In the genomic region with DNA sequence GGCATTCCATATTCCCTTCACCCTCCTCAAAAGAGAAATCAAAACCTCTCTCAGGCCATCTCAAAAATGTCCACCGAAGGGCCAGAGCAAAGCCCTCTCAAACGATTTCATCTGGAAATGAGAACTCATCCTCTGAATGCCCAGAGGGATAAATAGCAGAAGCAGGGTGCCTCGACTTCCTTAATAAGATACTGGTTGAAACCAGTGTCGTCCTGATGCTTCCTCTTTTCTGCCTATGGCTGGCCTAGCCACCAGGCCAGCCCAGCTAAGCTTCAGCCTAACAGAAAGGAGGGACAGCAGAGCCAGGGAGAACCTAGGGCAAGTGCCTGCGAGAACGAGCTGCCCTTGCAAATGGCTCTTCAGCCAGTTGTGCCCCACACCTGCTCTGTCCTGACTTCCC, we compare ENCODE assay signal across 13 mouse cellular contexts. TPM values are rescaled to one million over a fixed set of nuclear protein-coding genes. Genes with fewer than 3 reads are reported as not detected.
DNase-seq lines count a peak whose midpoint lies in the region; ATAC-seq and TF ChIP-seq lines count a peak whose summit lies in the region.
"Had no signal": no experiment of that assay in that cellular context is flagged by ENCODE, and none has a peak within 500 bp of the region (broad histone marks: within the 10 kb centered on the region; RNA-seq: fewer than 3 reads in every experiment).

No protein-coding gene starts in this region.

- H3K9ac ChIP-seq in hindbrain, embryonic 16.5 days (ENCODE audit: low read depth, low read length): no peak overlapping the region
- no peak overlapping the region for H3K9ac ChIP-seq in liver, embryonic 15.5 days
- H3K9ac ChIP-seq: hindbrain, embryonic 14.5 days had no signal

- H3K27ac ChIP-seq in hindbrain, embryonic 10.5 days: peak overlapping the region; percentile 40
- no peak overlapping the region for H3K27ac ChIP-seq in hindbrain, embryonic 16.5 days (ENCODE audit: low read depth, low read length)
- H3K27ac ChIP-seq in liver, embryonic 15.5 days (replicated peaks): peak overlapping the region; percentile 66
- no peak overlapping the region for H3K27ac ChIP-seq in kidney, adult 2 months (ENCODE audit: insufficient read depth, low read depth, low read length)
- H3K27ac ChIP-seq: hindbrain, embryonic 14.5 days had no signal

- no peaks in the 10 kb centered on the region for H3K27me3 ChIP-seq in hindbrain, embryonic 10.5 days (ENCODE audit: insufficient read depth, poor library complexity, severe bottlenecking)
- H3K27me3 ChIP-seq in hindbrain, embryonic 16.5 days (replicated peaks; ENCODE audit: control insufficient read depth, insufficient read depth, low read length): no peaks in the 10 kb centered on the region
- H3K27me3 ChIP-seq in liver, embryonic 15.5 days: no peaks in the 10 kb centered on the region
- no peaks in the 10 kb centered on the region for H3K27me3 ChIP-seq in kidney, adult 2 months (replicated peaks; ENCODE audit: control insufficient read depth, insufficient read depth, low read length)

- DNase-seq in hindbrain, embryonic 10.5 days (ENCODE audit: low spot score): no peak
- peak; percentile 66 to 78 for DNase-seq in spleen, postnatal 36 days (ENCODE audit: low spot score in 2 of 2)
- no peak for DNase-seq in spleen, postnatal 4 days (ENCODE audit: low spot score in 2 of 2)
- no peak for DNase-seq in thymus, postnatal 0 days (ENCODE audit: low spot score)
- no peak for DNase-seq in cerebellum, adult 9-10 months
- DNase-seq in kidney, adult 2 months: no peak
- DNase-seq: cerebellum, adult 11-12 months; kidney, postnatal 4 days; thymus, adult 2 months had no signal

- no peak for TF ChIP-seq POLR2A in kidney, adult 2 months (IDR thresholded peaks at IDR 0.05; ENCODE audit: low read depth, low read length)

- no peak overlapping the region for H3K4me3 ChIP-seq in hindbrain, embryonic 10.5 days
- H3K4me3 ChIP-seq in hindbrain, embryonic 16.5 days (ENCODE audit: low read length): no peak overlapping the region
- H3K4me3 ChIP-seq in liver, embryonic 15.5 days (replicated peaks): no peak overlapping the region
- no peak overlapping the region for H3K4me3 ChIP-seq in kidney, adult 2 months (ENCODE audit: insufficient read depth, low read depth, low read length)

- peaks cover 44% of the 10 kb centered on the region for H3K4me1 ChIP-seq in hindbrain, embryonic 10.5 days (replicated peaks)
- H3K4me1 ChIP-seq in hindbrain, embryonic 16.5 days (ENCODE audit: control insufficient read depth, insufficient read depth, low read depth, low read length): peaks cover 23% of the 10 kb centered on the region
- H3K4me1 ChIP-seq in liver, embryonic 15.5 days (replicated peaks): peaks cover 28% of the 10 kb centered on the region
- H3K4me1 ChIP-seq in kidney, adult 2 months (ENCODE audit: control insufficient read depth, insufficient read depth, low read length): peaks cover 23% of the 10 kb centered on the region; the same call in 1 of the 2 replicates

- H3K36me3 ChIP-seq in hindbrain, embryonic 10.5 days: no peaks in the 10 kb centered on the region
- no peaks in the 10 kb centered on the region for H3K36me3 ChIP-seq in hindbrain, embryonic 16.5 days (ENCODE audit: control insufficient read depth, insufficient read depth, low read length)
- H3K36me3 ChIP-seq in liver, embryonic 15.5 days (replicated peaks): no peaks in the 10 kb centered on the region
- H3K36me3 ChIP-seq in kidney, adult 2 months (ENCODE audit: control insufficient read depth, insufficient read depth, low read length): no peaks in the 10 kb centered on the region

- TF ChIP-seq CTCF in kidney, adult 2 months (conservative IDR thresholded peaks at IDR 0.05; ENCODE audit: insufficient read depth, insufficient read length, low read depth, low read length): no peak

- 70% methylated on average over 6 of the region's 6 CpGs for WGBS in hindbrain, embryonic 10.5 days
- WGBS in hindbrain, embryonic 16.5 days: 71% methylated on average over 6 of the region's 6 CpGs
- WGBS in liver, embryonic 15.5 days (ENCODE audit: insufficient replicate concordance): 17% methylated on average over 6 of the region's 6 CpGs
- WGBS in kidney, adult 2 months: 62% methylated on average over 6 of the region's 6 CpGs

- H3K9me3 ChIP-seq in hindbrain, embryonic 10.5 days: no peaks in the 10 kb centered on the region
- no peaks in the 10 kb centered on the region for H3K9me3 ChIP-seq in hindbrain, embryonic 16.5 days (ENCODE audit: control insufficient read depth, low read length)
- no peaks in the 10 kb centered on the region for H3K9me3 ChIP-seq in liver, embryonic 15.5 days (replicated peaks)

- no peak for ATAC-seq in hindbrain, embryonic 16.5 days
- ATAC-seq in liver, embryonic 15.5 days (ENCODE audit: insufficient read depth): no peak

- H3K4me2 ChIP-seq in hindbrain, embryonic 16.5 days (ENCODE audit: low read length): no peak overlapping the region
- no peak overlapping the region for H3K4me2 ChIP-seq in liver, embryonic 15.5 days
- H3K4me2 ChIP-seq: hindbrain, embryonic 14.5 days had no signal

RNA-seq across cellular contexts. Expression of gene Map3k14, which starts 17.8 kb away (rescaled TPM):
- polyA plus RNA-seq in hindbrain, embryonic 10.5 days (2016; fragmentation: Nextera tagmentation; extraction: Ambion mirVana): 3.9 and 4.2 TPM in 2 replicates
- 4.6 and 4.7 TPM in 2 replicates for polyA plus RNA-seq in hindbrain, embryonic 16.5 days (2015; fragmentation: Nextera tagmentation; extraction: Ambion mirVana)
- 0.47 and 0.77 TPM in 2 replicates for polyA plus RNA-seq in liver, embryonic 15.5 days (2015; fragmentation: Nextera tagmentation; extraction: Ambion mirVana)
- polyA plus RNA-seq in thymus, postnatal 0 days (2015; fragmentation: Nextera tagmentation; extraction: Ambion mirVana): 7.1 and 7.6 TPM in 2 replicates
- 8.0 and 8.6 TPM in 2 replicates for polyA plus RNA-seq in kidney, adult 2 months (2012; rRNA removed)

RNA-seq across cellular contexts. Expression of gene Spata32, which starts 31.3 kb away (rescaled TPM):
- not detected in 2 replicates for polyA plus RNA-seq in hindbrain, embryonic 10.5 days (2016; fragmentation: Nextera tagmentation; extraction: Ambion mirVana)
- 0.99 and 1.3 TPM in 2 replicates for polyA plus RNA-seq in hindbrain, embryonic 16.5 days (2015; fragmentation: Nextera tagmentation; extraction: Ambion mirVana)
- polyA plus RNA-seq in liver, embryonic 15.5 days (2015; fragmentation: Nextera tagmentation; extraction: Ambion mirVana): not detected in 2 replicates
- polyA plus RNA-seq in thymus, postnatal 0 days (2015; fragmentation: Nextera tagmentation; extraction: Ambion mirVana): not detected in 2 replicates
- not detected in 2 replicates for polyA plus RNA-seq in kidney, adult 2 months (2012; rRNA removed)
- polyA plus RNA-seq: limb, embryonic 14.5 days; thymus, adult 2 months had no signal

RNA-seq across cellular contexts. Expression of gene 1700023F06Rik, which starts 41.2 kb away (rescaled TPM):
- 0.24 and 0.27 TPM in 2 replicates for polyA plus RNA-seq in hindbrain, embryonic 10.5 days (2016; fragmentation: Nextera tagmentation; extraction: Ambion mirVana)
- 1.9 and 3.0 TPM in 2 replicates for polyA plus RNA-seq in hindbrain, embryonic 16.5 days (2015; fragmentation: Nextera tagmentation; extraction: Ambion mirVana)
- 0.08 TPM in 1 of 2 replicates, not detected in the other for polyA plus RNA-seq in liver, embryonic 15.5 days (2015; fragmentation: Nextera tagmentation; extraction: Ambion mirVana)
- polyA plus RNA-seq in thymus, postnatal 0 days (2015; fragmentation: Nextera tagmentation; extraction: Ambion mirVana): 0.56 and 0.93 TPM in 2 replicates
- 0.09 and 0.22 TPM in 2 replicates for polyA plus RNA-seq in kidney, adult 2 months (2012; rRNA removed)

Comparison
In these comparisons a context has a peak if more than half of its experiments do, and no peak if none do; other contexts are left out.
1. DNase-seq: peak in spleen, postnatal 36 days (2 of 2); none in hindbrain, embryonic 10.5 days (single experiment), spleen, postnatal 4 days (0 of 2), thymus, postnatal 0 days (single experiment), cerebellum, adult 9-10 months (single experiment) and kidney, adult 2 months (single experiment).
2. H3K27ac ChIP-seq: peak in hindbrain, embryonic 10.5 days (single experiment) and liver, embryonic 15.5 days (single experiment); none in hindbrain, embryonic 16.5 days (single experiment) and kidney, adult 2 months (single experiment).